Mouse (Mus musculus): ENCODE measurements at regions not wholly inside any gene's neighbourhood (a gene's known extent, or its start where the extent isn't known, plus 50 kb on each side); places are given as distances from the start of the nearest gene placed in this dataset.

DNA sequence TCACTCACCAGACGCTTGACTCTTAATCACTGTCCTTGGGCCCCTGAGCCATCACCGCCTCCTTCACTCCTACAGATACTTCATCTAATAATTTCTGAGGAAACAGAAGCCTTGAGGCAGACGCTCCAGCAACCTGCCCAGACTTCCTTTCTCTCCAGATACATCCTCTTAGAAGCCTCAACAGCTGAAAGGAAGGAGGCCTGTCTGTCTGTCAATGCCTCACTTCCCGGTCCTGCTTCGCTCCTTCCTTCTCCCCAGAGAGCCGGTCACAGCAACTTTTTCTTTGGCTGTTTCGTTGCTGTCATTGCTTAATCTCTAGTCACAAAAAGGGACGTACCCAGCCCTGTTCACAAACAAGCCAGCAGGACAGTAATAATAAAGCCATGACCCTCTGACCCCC lies 50.0 kb upstream of the Hk2 start:
- DNase-seq: no peak
- Histone ChIP-seq H3K4me3 (replicated peaks; ENCODE audit: insufficient read depth, low read depth, low read length) (no peak overlapping the region), H3K27ac (ENCODE audit: insufficient read depth, low read length) (no peak overlapping the region), H3K4me1 (ENCODE audit: control insufficient read depth, insufficient read depth, low read length) (no peaks in the 10 kb centered on the region), H3K27me3 (ENCODE audit: control insufficient read depth, insufficient read depth, low read length) (no peaks in the 10 kb centered on the region)
- TF ChIP-seq CTCF (IDR thresholded peaks at IDR 0.05; ENCODE audit: borderline replicate concordance, insufficient read depth, low read depth, low read length) (no peak), POLR2A (IDR thresholded peaks at IDR 0.05; ENCODE audit: borderline replicate concordance, insufficient read depth, low read length) (no peak)
- 63% methylated on average over 8 of the region's 8 CpGs for WGBS

Measured in cerebellum, adult 2 months (tissue).